Mouse (Mus musculus): ENCODE measurements around the gene Slc9a9. TPM values are rescaled to one million over a fixed set of nuclear protein-coding genes. Genes with fewer than 3 reads are reported as not detected.

Gene Slc9a9
- 7.6 and 13.3 TPM in 2 replicates for polyA plus RNA-seq (2012; rRNA removed; ENCODE audit: low replicate concordance)

GRCm38 (mm10) chr9:94669791-94670577 lies at the start of gene Slc9a9:
Gene Slc9a9, plus strand, starts transcription at chr9:94669909.

Other genes starting within 250 kb of the Slc9a9 start
- gene 1190002N15Rik, start 131.8 kb upstream of the Slc9a9 start, polyA plus RNA-seq (2012; rRNA removed; ENCODE audit: low replicate concordance), result 10.3 and 21.2 TPM in 2 replicates